Mouse (Mus musculus) hindbrain, embryonic 14.5 days (tissue): Measurements from ENCODE around the gene Rora. TPM values are rescaled to one million over a fixed set of nuclear protein-coding genes. Genes with fewer than 3 reads are reported as not detected.

Experiments used
- ATAC-seq: fragments of 200-750 bp; cut with Nextera tagmentation; 2 replicates; pipeline ENCODE4 v1.8.0; 2017; ENCODE audit warnings: moderate number of reproducible peaks, mild to moderate bottlenecking, moderate TSS enrichment, moderate library complexity; ENCODE audit not compliant: low FRiP score
- DNase-seq: peaks from one replicate; pipeline ENCODE4 v3.0.0-alpha.2; 2015; ENCODE audit warnings: low spot score
- H3K27ac ChIP-seq: fragments of 300-500 bp; sonication (generic); 2 replicates; pipeline ENCODE4 v1.5.1; 2014; ENCODE audit warnings: mild to moderate bottlenecking, moderate library complexity
- H3K27me3 ChIP-seq: fragments of 300-500 bp; sonication (generic); 2 replicates; pipeline ENCODE4 v1.6.1; 2014; ENCODE audit warnings: mild to moderate bottlenecking, low read length, mixed read lengths; ENCODE audit not compliant: control insufficient read depth, insufficient read depth
- H3K36me3 ChIP-seq: fragments of 300-500 bp; sonication (generic); replicated peaks from 2 replicates; pipeline ENCODE4 v1.6.1; 2014; ENCODE audit not compliant: control insufficient read depth, insufficient read depth
- H3K4me1 ChIP-seq: fragments of 300-500 bp; sonication (generic); replicated peaks from 2 replicates; pipeline ENCODE4 v1.6.1; 2014; ENCODE audit warnings: antibody characterized with exemption, low read length, mixed read lengths; ENCODE audit not compliant: control insufficient read depth, insufficient read depth
- H3K4me2 ChIP-seq: fragments of 300-500 bp; sonication (generic); replicated peaks from 2 replicates; pipeline ENCODE4 v1.6.1; 2014; ENCODE audit warnings: mild to moderate bottlenecking, moderate library complexity
- H3K4me3 ChIP-seq: fragments of 300-500 bp; sonication (generic); replicated peaks from 2 replicates; pipeline ENCODE4 v1.5.1; 2014; ENCODE audit warnings: mild to moderate bottlenecking, low read length
- H3K9ac ChIP-seq: fragments of 300-500 bp; sonication (generic); 2 replicates; pipeline ENCODE4 v1.6.1; 2014
- H3K9me3 ChIP-seq: fragments of 300-500 bp; sonication (generic); 2 replicates; pipeline ENCODE4 v1.6.1; 2016; ENCODE audit warnings: low read length; ENCODE audit not compliant: control insufficient read depth
- WGBS: fragments of 180-500 bp; shearing (Covaris S2); extraction: QIAGEN DNeasy Blood & Tissue Kit; methylation state at CpG from one replicate; pipeline ENCODE4 v1.1.7; 2014; 5-methylcytosine and 5-hydroxymethylcytosine counted together
- polyA plus RNA-seq: library from polyadenylated mRNA; unstranded; fragments of >200 nt; fragmentation: Nextera tagmentation; extraction: Ambion mirVana; gene quantifications from 2 replicates; pipeline ENCODE4 v1.2.1, GENCODE M21; 2014

Gene Rora
- polyA plus RNA-seq, 1 experiment from 2014 or later: 22.0 TPM

- peaks cover 7% of the 10 kb centered on the region for H3K4me1 ChIP-seq
- peak within 1 kb of the TSS; percentile 95 for H3K27ac ChIP-seq
- H3K4me3 ChIP-seq: peak within 1 kb of the TSS; percentile 61
- under 1% methylated on average over 50 of the region's 53 CpGs for WGBS
- no peaks in the 10 kb centered on the region; the same call in 1 of the 2 replicates for H3K36me3 ChIP-seq
- H3K9me3 ChIP-seq: no peaks in the 10 kb centered on the region
- no peaks in the 10 kb centered on the region for H3K27me3 ChIP-seq
- peak within 1 kb of the TSS; percentile 84 for H3K9ac ChIP-seq
- peak within 1 kb of the TSS; percentile 90 for H3K4me2 ChIP-seq
- DNase-seq (peak; percentile 86), ATAC-seq (peak; percentile 94)
These were observed 744.3 kb downstream of the Rora start, which contains the start of gene Ice2 for GRCm38 (mm10) chr9:69397760-69398452. Gene Ice2 (plus strand): TSS chr9:69397906.

DNA sequence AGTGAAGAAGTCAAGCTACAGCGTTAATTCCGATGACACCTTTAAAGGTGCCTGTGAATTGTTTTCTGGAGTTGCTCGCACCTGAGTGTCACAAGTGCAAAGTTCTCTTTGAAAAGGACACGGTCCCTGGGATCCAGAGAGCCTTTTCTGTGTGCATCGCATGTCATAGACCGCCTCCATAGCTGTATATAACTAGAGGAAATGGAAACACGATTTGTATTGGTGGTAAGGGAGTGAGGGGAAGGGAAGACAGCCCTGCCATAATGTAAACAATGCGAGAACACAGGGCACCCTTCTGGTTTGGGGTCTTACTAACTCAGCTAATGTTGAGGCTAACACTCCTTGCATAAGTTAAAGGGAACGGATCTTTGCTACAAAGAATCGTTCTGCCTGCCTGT lies 744.9 kb downstream of the Rora start:
- Histone ChIP-seq H3K27me3 (no peaks in the 10 kb centered on the region), H3K9ac (peak overlapping the region; percentile 84), H3K4me2 (peak overlapping the region; percentile 90), H3K9me3 (no peaks in the 10 kb centered on the region), H3K36me3 (no peaks in the 10 kb centered on the region; the same call in 1 of the 2 replicates), H3K27ac (peak overlapping the region; percentile 95), H3K4me3 (peak overlapping the region; percentile 61), H3K4me1 (peaks cover 7% of the 10 kb centered on the region)
- no peak for DNase-seq
- no peak for ATAC-seq
- WGBS: 25% methylated on average over 10 of the region's 10 CpGs

DNA sequence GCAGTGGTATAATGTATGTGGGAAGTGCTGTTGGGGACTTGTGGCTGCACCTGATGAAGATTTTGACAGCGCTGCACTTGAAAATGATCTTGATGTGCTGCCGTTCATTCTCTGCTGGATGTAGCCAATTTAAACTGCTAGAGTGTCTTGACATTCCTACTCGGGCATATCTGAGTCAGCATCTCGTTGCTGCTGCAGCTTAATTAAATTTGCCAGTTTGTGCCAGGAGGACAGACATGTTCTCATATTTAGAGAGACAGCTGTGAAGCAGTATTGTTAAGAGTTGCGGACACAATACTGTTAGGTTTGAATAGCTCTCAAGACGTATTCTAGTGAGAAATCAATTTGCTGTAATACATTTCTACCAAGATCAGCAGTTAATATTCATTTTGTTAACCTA lies 751.1 kb downstream of the Rora start:
- no peak for ATAC-seq
- Histone ChIP-seq H3K9ac (no peak overlapping the region), H3K4me2 (no peak overlapping the region), H3K36me3 (peaks cover 4% of the 10 kb centered on the region), H3K9me3 (no peaks in the 10 kb centered on the region), H3K4me1 (no peaks in the 10 kb centered on the region), H3K4me3 (no peak overlapping the region), H3K27me3 (no peaks in the 10 kb centered on the region), H3K27ac (no peak overlapping the region)
- DNase-seq: no peak
- WGBS: 59% methylated on average over 6 of the region's 6 CpGs

DNA sequence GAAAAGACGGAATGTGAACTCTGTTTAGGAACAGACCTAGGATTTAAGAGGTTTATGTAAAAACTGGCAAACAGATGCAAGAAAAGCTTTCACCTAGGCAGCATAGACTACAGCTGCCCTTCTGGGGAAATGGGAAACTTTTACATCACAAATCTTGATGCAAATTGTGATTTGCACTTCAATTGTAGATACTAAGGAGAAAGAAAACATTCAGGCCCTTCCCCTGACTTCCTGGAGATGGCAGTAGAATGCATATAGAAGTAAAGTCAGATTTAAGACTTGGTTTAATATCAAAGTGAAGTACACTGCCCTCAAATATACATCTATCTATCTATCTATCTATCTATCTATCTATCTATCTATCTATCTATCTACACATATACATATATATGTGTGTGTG lies 765.9 kb downstream of the Rora start:
- Histone ChIP-seq H3K4me2 (no peak overlapping the region), H3K36me3 (peaks cover 51% of the 10 kb centered on the region), H3K4me3 (no peak overlapping the region), H3K4me1 (no peaks in the 10 kb centered on the region), H3K27ac (no peak overlapping the region), H3K9me3 (no peaks in the 10 kb centered on the region), H3K9ac (no peak overlapping the region), H3K27me3 (no peaks in the 10 kb centered on the region)
- peak; percentile 55 for DNase-seq
- WGBS: 93% methylated on average over 1 of the region's 1 CpGs
- no peak for ATAC-seq

- Histone ChIP-seq H3K9ac (no peak overlapping the region), H3K4me2 (no peak overlapping the region), H3K27me3 (no peaks in the 10 kb centered on the region), H3K36me3 (peaks cover 40% of the 10 kb centered on the region), H3K4me1 (peaks cover 6% of the 10 kb centered on the region), H3K9me3 (no peaks in the 10 kb centered on the region), H3K4me3 (no peak overlapping the region), H3K27ac (no peak overlapping the region)
- no peak for ATAC-seq
- no peak for DNase-seq
- 90% methylated on average over 3 of the region's 3 CpGs for WGBS
These were observed 776.9 kb downstream of the Rora start for GRCm38 (mm10) chr9:69430531-69430930.

DNA sequence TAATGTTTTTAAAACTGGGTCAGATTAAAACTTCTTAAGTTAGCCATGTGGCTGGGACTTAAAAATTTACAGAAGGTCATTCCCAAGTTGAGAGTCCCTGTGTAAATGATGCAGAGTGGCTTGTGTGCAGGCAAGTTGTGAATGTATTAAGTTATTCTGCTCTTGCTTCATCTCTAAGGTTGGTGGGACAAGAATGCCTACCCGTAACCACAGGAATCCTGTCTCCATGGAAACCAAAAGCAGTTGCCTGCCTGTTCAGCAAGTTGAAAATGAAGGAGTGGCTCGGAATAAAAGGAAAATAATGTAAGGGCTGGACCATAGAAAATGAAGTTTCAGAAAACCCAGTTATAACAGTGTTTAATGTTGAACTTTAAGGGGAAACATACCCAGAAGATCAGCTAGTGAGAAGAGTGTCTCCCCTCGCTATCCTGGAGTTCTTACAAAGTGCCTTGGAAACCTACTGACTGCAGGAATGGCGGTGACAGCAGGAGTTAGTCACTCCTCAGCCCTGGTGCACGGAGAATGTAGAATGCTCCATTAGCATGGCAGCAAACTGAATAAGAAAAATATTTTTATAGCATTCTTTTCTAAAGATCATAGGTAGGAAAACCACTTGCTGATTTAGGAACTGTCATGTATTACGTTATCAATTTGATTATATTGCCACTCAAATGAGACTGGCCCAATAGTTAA lies 778.4 kb downstream of the Rora start:
- whole genome bisulfite sequencing: 20% methylated on average over 6 of the region's 6 CpGs
- peaks cover 28% of the 10 kb centered on the region for H3K36me3 ChIP-seq
- DNase-seq: peak; percentile 60
- no peak overlapping the region for H3K4me3 ChIP-seq
- no peak overlapping the region for H3K9ac ChIP-seq
- peaks cover 6% of the 10 kb centered on the region for H3K4me1 ChIP-seq
- H3K27ac ChIP-seq: peak overlapping the region; percentile 66
- no peaks in the 10 kb centered on the region for H3K27me3 ChIP-seq
- no peak overlapping the region for H3K4me2 ChIP-seq
- H3K9me3 ChIP-seq: no peaks in the 10 kb centered on the region
- ATAC-seq: no peak

GRCm38 (mm10) chr9:69435194-69435593 lies 781.6 kb downstream of the Rora start:
- ATAC-seq: no peak
- no peak overlapping the region for H3K9ac ChIP-seq
- H3K9me3 ChIP-seq: no peaks in the 10 kb centered on the region
- H3K4me2 ChIP-seq: no peak overlapping the region
- H3K4me1 ChIP-seq: peaks cover 6% of the 10 kb centered on the region
- H3K27ac ChIP-seq: no peak overlapping the region
- no peaks in the 10 kb centered on the region for H3K27me3 ChIP-seq
- H3K36me3 ChIP-seq: peaks cover 3% of the 10 kb centered on the region; the same call in 1 of the 2 replicates
- H3K4me3 ChIP-seq: no peak overlapping the region
- no peak for DNase-seq
- WGBS: 69% methylated on average over 10 of the region's 10 CpGs

DNA sequence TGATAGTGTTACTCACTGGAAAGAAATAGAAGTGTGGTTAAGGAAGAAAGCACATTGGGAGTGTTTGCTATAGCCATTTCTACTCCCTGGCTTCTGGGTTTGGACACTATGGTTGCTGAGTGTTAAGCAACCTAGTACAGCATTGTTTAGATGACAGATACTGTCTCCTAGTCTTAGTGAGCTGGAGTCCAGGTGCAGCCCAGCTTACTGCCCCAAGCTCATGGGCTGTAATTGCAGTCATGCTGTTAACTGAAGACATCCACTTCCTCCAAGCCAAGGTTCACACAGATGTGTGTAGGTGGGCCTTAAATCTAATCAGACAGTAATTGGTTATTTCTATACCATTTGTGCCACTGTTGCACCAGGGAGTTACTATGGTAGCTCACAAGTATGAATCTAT lies 782.1 kb downstream of the Rora start:
- no peak overlapping the region for H3K4me2 ChIP-seq
- no peak for DNase-seq

More for the DNA sequence above, 782.1 kb downstream of the Rora start:
- H3K36me3 ChIP-seq: no peaks in the 10 kb centered on the region; the same call in 1 of the 2 replicates
- H3K4me1 ChIP-seq: peaks cover 6% of the 10 kb centered on the region
- no peak overlapping the region for H3K4me3 ChIP-seq
- H3K9ac ChIP-seq: no peak overlapping the region
- no peak for ATAC-seq
- no peaks in the 10 kb centered on the region for H3K27me3 ChIP-seq
- no peaks in the 10 kb centered on the region for H3K9me3 ChIP-seq
- H3K27ac ChIP-seq: no peak overlapping the region
